Mouse (Mus musculus): ENCODE data around the gene Atf3. TPM values are rescaled to one million over a fixed set of nuclear protein-coding genes. Genes with fewer than 3 reads are reported as not detected.

Gene Atf3
- polyA plus RNA-seq, 1 experiment from 2014 or later: 5.9 TPM

Other genes starting within 250 kb of the Atf3 start
- gene Vash2, start 238.7 kb downstream of the Atf3 start, polyA plus RNA-seq (2015; fragmentation: Nextera tagmentation; extraction: Ambion mirVana): 15.0 and 19.2 TPM in 2 replicates
- gene Flvcr1, start 191.9 kb downstream of the Atf3 start, polyA plus RNA-seq (2015; fragmentation: Nextera tagmentation; extraction: Ambion mirVana): 3.5 and 5.1 TPM in 2 replicates
- gene Spata45, start 181.4 kb downstream of the Atf3 start, polyA plus RNA-seq (2015; fragmentation: Nextera tagmentation; extraction: Ambion mirVana): not detected in 2 replicates
- gene Tatdn3, start 155.1 kb downstream of the Atf3 start, polyA plus RNA-seq (2015; fragmentation: Nextera tagmentation; extraction: Ambion mirVana): 14.1 and 15.1 TPM in 2 replicates
- gene Nsl1, start 155.0 kb downstream of the Atf3 start, polyA plus RNA-seq (2015; fragmentation: Nextera tagmentation; extraction: Ambion mirVana): 15.6 and 17.9 TPM in 2 replicates
- gene Batf3, start 120.2 kb downstream of the Atf3 start, polyA plus RNA-seq (2015; fragmentation: Nextera tagmentation; extraction: Ambion mirVana): 8.0 and 8.4 TPM in 2 replicates
- not detected in 2 replicates for gene Fam71a, start 53.2 kb downstream of the Atf3 start, polyA plus RNA-seq (2015; fragmentation: Nextera tagmentation; extraction: Ambion mirVana)
- 86.0 and 91.3 TPM in 2 replicates for gene Nenf, start 100.2 kb upstream of the Atf3 start, polyA plus RNA-seq (2015; fragmentation: Nextera tagmentation; extraction: Ambion mirVana)
- 18.2 and 18.3 TPM in 2 replicates for gene Tmem206, start 107.9 kb upstream of the Atf3 start, polyA plus RNA-seq (2015; fragmentation: Nextera tagmentation; extraction: Ambion mirVana)
- 13.9 and 14.7 TPM in 2 replicates for gene Ppp2r5a, start 185.2 kb upstream of the Atf3 start, polyA plus RNA-seq (2015; fragmentation: Nextera tagmentation; extraction: Ambion mirVana)